Mouse (Mus musculus) olfactory bulb, adult 2 months (tissue): ENCODE measurements at regions not wholly inside any gene's neighbourhood (a gene's known extent, or its start where the extent isn't known, plus 50 kb on each side); places are given as distances from the start of the nearest gene placed in this dataset.

Source experiments
- CTCF ChIP-seq: fragments of 200-500 bp; IDR thresholded peaks from 2 replicates; pipeline ENCODE4 v1.5.1; 2012; ENCODE audit warnings: low read depth, mild to moderate bottlenecking, low read length, moderate library complexity; ENCODE audit not compliant: insufficient read depth
- POLR2A ChIP-seq: fragments of 200-500 bp; IDR thresholded peaks from 2 replicates; pipeline ENCODE4 v1.6.1; 2012; ENCODE audit warnings: mild to moderate bottlenecking, low read depth, low read length, moderate library complexity; ENCODE audit not compliant: insufficient read depth

GRCm38 (mm10) chr14:64594021-64594561 lies 490.0 kb downstream of the Prss52 start:
- no peak for TF ChIP-seq CTCF
- TF ChIP-seq POLR2A: no peak
